Mouse (Mus musculus) layer of hippocampus, postnatal 25 days (tissue): ENCODE data around the gene Smarcb1. TPM values are rescaled to one million over a fixed set of nuclear protein-coding genes. Genes with fewer than 3 reads are reported as not detected.

Source experiments
- DNase-seq, 2 experiments: peaks; one replicate each; pipeline ENCODE4 v3.0.0; 2022; ENCODE audit warnings: mixed read lengths in 2 of 2, low spot score in 1 of 2; ENCODE audit errors: extremely low spot score in 1 of 2
- total RNA-seq, 2 experiments: library from RNA; stranded (reverse); gene quantifications; 2 replicates each; pipeline ENCODE4 v1.2.3; 2021

The Smarcb1 gene
- total RNA-seq, 2 experiments from 2014 or later = 86.4 to 88.8 TPM

GRCm38 (mm10) chr10:75935680-75936541 lies 14.5 kb upstream of the Smarcb1 start, which contains the start of gene Mmp11:
Gene Mmp11, minus strand, starts transcription at chr10:75936496.
- peak; percentile 66 to 70 for DNase-seq

GRCm38 (mm10) chr10:75934991-75935390 lies 13.6 kb upstream of the Smarcb1 start:
- DNase-seq = no peak

GRCm38 (mm10) chr10:75932891-75933290 lies 11.5 kb upstream of the Smarcb1 start, which contains the start of gene Chchd10:
Gene Chchd10, plus strand, starts transcription at chr10:75933130.
- DNase-seq = no peak

- no peak for DNase-seq
Observed at GRCm38 (mm10) chr10:75932081-75932678, 10.8 kb upstream of the Smarcb1 start.

GRCm38 (mm10) chr10:75931311-75931710 lies 9.9 kb upstream of the Smarcb1 start:
- DNase-seq = no peak

GRCm38 (mm10) chr10:75930304-75930703 lies 8.9 kb upstream of the Smarcb1 start:
- DNase-seq = no peak

GRCm38 (mm10) chr10:75926396-75926795 lies 5.0 kb upstream of the Smarcb1 start:
- no peak for DNase-seq

- no peak for DNase-seq
Observed at GRCm38 (mm10) chr10:75924324-75924723, 2.9 kb upstream of the Smarcb1 start.

- DNase-seq = no peak
Observed at GRCm38 (mm10) chr10:75921726-75922560, 526 bp upstream of the Smarcb1 start.

GRCm38 (mm10) chr10:75919026-75919425 lies 2.4 kb downstream of the Smarcb1 start:
- DNase-seq = no peak

GRCm38 (mm10) chr10:75916840-75917239 lies 4.6 kb downstream of the Smarcb1 start:
- DNase-seq = no peak

- no peak for DNase-seq
Observed at GRCm38 (mm10) chr10:75915557-75915956, 5.9 kb downstream of the Smarcb1 start.

GRCm38 (mm10) chr10:75913013-75913589 lies 8.3 kb downstream of the Smarcb1 start:
- DNase-seq = no peak

- no peak for DNase-seq
Observed at GRCm38 (mm10) chr10:75910698-75911097, 10.7 kb downstream of the Smarcb1 start.

- no peak for DNase-seq
Observed at GRCm38 (mm10) chr10:75906882-75907281, 14.5 kb downstream of the Smarcb1 start.

GRCm38 (mm10) chr10:75904391-75904790 lies 17.0 kb downstream of the Smarcb1 start:
- DNase-seq = no peak

- DNase-seq = no peak
Observed at GRCm38 (mm10) chr10:75898846-75899245, 22.6 kb downstream of the Smarcb1 start.

GRCm38 (mm10) chr10:75898039-75898564 lies 23.3 kb downstream of the Smarcb1 start:
- DNase-seq = no peak

- peak; percentile 52 to 89 for DNase-seq
Observed at GRCm38 (mm10) chr10:75897373-75897772, 24.0 kb downstream of the Smarcb1 start.

- no peak for DNase-seq
Observed at GRCm38 (mm10) chr10:75896208-75896607, 25.2 kb downstream of the Smarcb1 start.
